Mouse (Mus musculus) limb, embryonic 14.5 days (tissue): ENCODE data around the gene Cbfa2t3. TPM values are rescaled to one million over a fixed set of nuclear protein-coding genes. Genes with fewer than 3 reads are reported as not detected.

ENCODE experiments used
- ATAC-seq: fragments of 200-750 bp; cut with Nextera tagmentation; 2 replicates; pipeline ENCODE4 v1.8.0; 2017; ENCODE audit warnings: low read depth, moderate number of reproducible peaks, moderate TSS enrichment; ENCODE audit not compliant: low FRiP score
- DNase-seq: peaks from one replicate; pipeline ENCODE4 v3.0.0-alpha.2; 2015; ENCODE audit warnings: low spot score
- H3K27ac ChIP-seq: fragments of 300-500 bp; sonication (generic); replicated peaks from 2 replicates; pipeline ENCODE4 v1.5.1; 2014; ENCODE audit warnings: low read depth, mild to moderate bottlenecking, low read length, moderate library complexity, mixed read lengths
- H3K27me3 ChIP-seq: fragments of 300-500 bp; sonication (generic); 2 replicates; pipeline ENCODE4 v1.6.1; 2014; ENCODE audit warnings: low read length, mixed read lengths; ENCODE audit not compliant: control insufficient read depth, insufficient read depth
- H3K36me3 ChIP-seq: fragments of 300-500 bp; sonication (generic); 2 replicates; pipeline ENCODE4 v1.6.1; 2014; ENCODE audit warnings: mild to moderate bottlenecking, low read length, moderate library complexity, mixed read lengths; ENCODE audit not compliant: control insufficient read depth, insufficient read depth
- H3K4me1 ChIP-seq: fragments of 300-500 bp; sonication (generic); 2 replicates; pipeline ENCODE4 v1.6.1; 2014; ENCODE audit warnings: antibody characterized with exemption, low read length, mixed read lengths; ENCODE audit not compliant: control insufficient read depth, insufficient read depth
- H3K4me2 ChIP-seq: fragments of 300-500 bp; sonication (generic); replicated peaks from 2 replicates; pipeline ENCODE4 v1.6.1; 2014; ENCODE audit warnings: low read depth, mild to moderate bottlenecking, low read length, moderate library complexity; ENCODE audit not compliant: severe bottlenecking
- H3K4me3 ChIP-seq: fragments of 300-500 bp; sonication (generic); replicated peaks from 2 replicates; pipeline ENCODE4 v1.5.1; 2014; ENCODE audit warnings: low read length
- H3K9ac ChIP-seq: fragments of 300-500 bp; sonication (generic); 2 replicates; pipeline ENCODE4 v1.6.1; 2014; ENCODE audit warnings: mild to moderate bottlenecking, low read depth, low read length, moderate library complexity; ENCODE audit not compliant: severe bottlenecking
- H3K9me3 ChIP-seq: fragments of 300-500 bp; sonication (generic); 2 replicates; pipeline ENCODE4 v1.6.1; 2016; ENCODE audit warnings: low read length; ENCODE audit not compliant: control insufficient read depth
- POLR2A ChIP-seq: fragments of 200-500 bp; IDR thresholded peaks from 2 replicates; pipeline ENCODE4 v1.8.0; 2012; ENCODE audit warnings: inconsistent platforms, mild to moderate bottlenecking, moderate library complexity, borderline replicate concordance; ENCODE audit not compliant: insufficient read depth, insufficient read length; ENCODE audit errors: extremely low read depth
- WGBS: fragments of 180-500 bp; shearing (Covaris S2); extraction: QIAGEN DNeasy Blood & Tissue Kit; methylation state at CpG from one replicate; pipeline ENCODE4 v1.1.7; 2014; 5-methylcytosine and 5-hydroxymethylcytosine counted together
- polyA plus RNA-seq, 2 experiments: library from polyadenylated mRNA; depleted of rRNA in 1 of 2; stranded (reverse) in 1 of 2; unstranded in 1 of 2; fragments of >200 nt; fragmentation: Nextera tagmentation in 1 of 2; extraction: Ambion mirVana in 1 of 2; gene quantifications; 2 replicates each; pipeline versions ENCODE4 v1.2.1 to v1.2.3; 2012 to 2014

Gene Cbfa2t3
- polyA plus RNA-seq, 2 experiments: 6.0 to 7.2 TPM

GRCm38 (mm10) chr8:122717869-122718509, 19.1 kb upstream of the Cbfa2t3 start:
- no peak for DNase-seq
- no peaks in the 10 kb centered on the region for H3K9me3 ChIP-seq
- no peak overlapping the region for H3K9ac ChIP-seq
- H3K27ac ChIP-seq: no peak overlapping the region
- H3K4me1 ChIP-seq: no peaks in the 10 kb centered on the region
- WGBS: 81% methylated on average over 10 of the region's 10 CpGs
- H3K36me3 ChIP-seq: no peaks in the 10 kb centered on the region
- no peak overlapping the region for H3K4me3 ChIP-seq
- no peak overlapping the region for H3K4me2 ChIP-seq
- H3K27me3 ChIP-seq: peaks cover 4% of the 10 kb centered on the region; the same call in 1 of the 2 replicates
- no peak for TF ChIP-seq POLR2A
- no peak for ATAC-seq

- no peak overlapping the region for H3K4me2 ChIP-seq
- H3K4me3 ChIP-seq: no peak overlapping the region
- no peaks in the 10 kb centered on the region for H3K4me1 ChIP-seq
- ATAC-seq (no peak), DNase-seq (no peak)
- no peaks in the 10 kb centered on the region for H3K9me3 ChIP-seq
- H3K9ac ChIP-seq: no peak overlapping the region
- 0 out of 2 replicates have a peak, but pooled peaks cover 4% of the 10 kb centered on the region for H3K27me3 ChIP-seq
- no peak for TF ChIP-seq POLR2A
- no peaks in the 10 kb centered on the region for H3K36me3 ChIP-seq
- H3K27ac ChIP-seq: no peak overlapping the region
- WGBS: 78% methylated on average over 7 of the region's 8 CpGs
These were observed 17.7 kb upstream of the Cbfa2t3 start for GRCm38 (mm10) chr8:122716566-122716965.

GRCm38 (mm10) chr8:122713157-122713518, 14.2 kb upstream of the Cbfa2t3 start:
- ATAC-seq (no peak), DNase-seq (no peak)
- no peak for TF ChIP-seq POLR2A
- H3K27me3 ChIP-seq: no peaks in the 10 kb centered on the region
- no peaks in the 10 kb centered on the region for H3K4me1 ChIP-seq
- no peak overlapping the region for H3K9ac ChIP-seq
- H3K4me3 ChIP-seq: no peak overlapping the region
- H3K4me2 ChIP-seq: no peak overlapping the region
- WGBS: 88% methylated on average over 5 of the region's 5 CpGs
- H3K36me3 ChIP-seq: no peaks in the 10 kb centered on the region
- no peaks in the 10 kb centered on the region for H3K9me3 ChIP-seq
- H3K27ac ChIP-seq: no peak overlapping the region

- H3K36me3 ChIP-seq: no peaks in the 10 kb centered on the region
- no peak overlapping the region for H3K9ac ChIP-seq
- WGBS: 76% methylated on average over 11 of the region's 12 CpGs
- H3K4me3 ChIP-seq: no peak overlapping the region
- no peak for TF ChIP-seq POLR2A
- H3K27me3 ChIP-seq: no peaks in the 10 kb centered on the region
- no peaks in the 10 kb centered on the region for H3K4me1 ChIP-seq
- no peak for ATAC-seq
- H3K4me2 ChIP-seq: no peak overlapping the region
- no peak for DNase-seq
- no peaks in the 10 kb centered on the region for H3K9me3 ChIP-seq
- H3K27ac ChIP-seq: no peak overlapping the region
These were observed 13.7 kb upstream of the Cbfa2t3 start for GRCm38 (mm10) chr8:122712411-122713156.

- no peak for DNase-seq
- no peak overlapping the region for H3K4me2 ChIP-seq
- H3K27me3 ChIP-seq: no peaks in the 10 kb centered on the region
- H3K4me1 ChIP-seq: no peaks in the 10 kb centered on the region
- no peak overlapping the region for H3K9ac ChIP-seq
- H3K9me3 ChIP-seq: no peaks in the 10 kb centered on the region
- no peak for TF ChIP-seq POLR2A
- no peaks in the 10 kb centered on the region for H3K36me3 ChIP-seq
- H3K4me3 ChIP-seq: no peak overlapping the region
- H3K27ac ChIP-seq: no peak overlapping the region
- WGBS: 73% methylated on average over 11 of the region's 11 CpGs
- no peak for ATAC-seq
These were observed 13.0 kb upstream of the Cbfa2t3 start for GRCm38 (mm10) chr8:122711891-122712365.
